Mouse (Mus musculus) CH12.LX (cell line): ENCODE data around the gene Gm17509. TPM values are rescaled to one million over a fixed set of nuclear protein-coding genes. Genes with fewer than 3 reads are reported as not detected.

Source experiments
- DNase-seq: peaks from one replicate; pipeline ENCODE4 v3.0.0-alpha.2; 2013; ENCODE audit errors: extremely low read depth
- H3K27ac ChIP-seq: 2 replicates; pipeline ENCODE4 v1.5.1; 2012; ENCODE audit warnings: low read depth, mild to moderate bottlenecking, control low read depth, moderate library complexity; ENCODE audit not compliant: insufficient read depth
- H3K27me3 ChIP-seq: replicated peaks from 2 replicates; pipeline ENCODE3; 2012; ENCODE audit warnings: inconsistent platforms
- H3K36me3 ChIP-seq, 2 experiments: replicated peaks in 1 of 2; 2 replicates each; pipeline versions ENCODE3 to v1.6.1; 2012; ENCODE audit warnings: inconsistent platforms in 1 of 2, low read length in 1 of 2, mild to moderate bottlenecking in 1 of 2, mixed read lengths in 1 of 2, moderate library complexity in 1 of 2; ENCODE audit not compliant: control insufficient read depth in 1 of 2, insufficient read depth in 1 of 2
- H3K4me1 ChIP-seq, 2 experiments: 2 replicates each; pipeline ENCODE4 v1.6.1; 2012; ENCODE audit warnings: inconsistent platforms in 1 of 2, moderate library complexity in 1 of 2; ENCODE audit not compliant: insufficient read depth in 2 of 2, control insufficient read depth in 1 of 2
- H3K4me2 ChIP-seq: 2 replicates; pipeline ENCODE4 v1.6.1; 2012; ENCODE audit warnings: low read depth, mild to moderate bottlenecking, control low read depth; ENCODE audit not compliant: poor library complexity, insufficient read depth, severe bottlenecking
- H3K4me3 ChIP-seq, 3 experiments: fragments of 150-350 bp in 1 of 3; sonication (generic) in 1 of 3; replicated peaks in 1 of 3; 2 replicates each; pipeline versions ENCODE3 to v1.5.1; 2011 to 2012; ENCODE audit warnings: low read depth in 2 of 3, low read length in 2 of 3, mild to moderate bottlenecking in 2 of 3, moderate library complexity in 2 of 3, control low read depth in 1 of 3, improper control_type of control experiment in 1 of 3, inconsistent platforms in 1 of 3, mixed read lengths in 1 of 3; ENCODE audit not compliant: poor library complexity in 1 of 3
- H3K79me2 ChIP-seq: replicated peaks from 2 replicates; pipeline ENCODE4 v1.6.1; 2012; ENCODE audit warnings: mild to moderate bottlenecking, moderate library complexity; ENCODE audit not compliant: control insufficient read depth, poor library complexity, insufficient read depth, severe bottlenecking; ENCODE audit errors: extremely low read depth
- H3K9ac ChIP-seq: 2 replicates; pipeline ENCODE4 v1.6.1; 2012; ENCODE audit warnings: low read depth, mild to moderate bottlenecking, control low read depth, moderate library complexity; ENCODE audit not compliant: insufficient read depth
- H3K9me3 ChIP-seq: replicated peaks from 2 replicates; pipeline ENCODE3; 2012; ENCODE audit warnings: low read length, inconsistent platforms, mixed read lengths
- CHD1 ChIP-seq: IDR thresholded peaks from 2 replicates; pipeline ENCODE4 v1.6.1; 2012; ENCODE audit warnings: low read depth, low read length, improper control_type of control experiment, inconsistent platforms
- CHD2 ChIP-seq: IDR thresholded peaks from 2 replicates; pipeline ENCODE4 v1.6.1; 2011; ENCODE audit warnings: low read length, improper control_type of control experiment
- CTCF ChIP-seq, 2 experiments: IDR thresholded peaks in 1 of 2; conservative IDR thresholded peaks in 1 of 2; 2 replicates each; pipeline ENCODE4 v1.5.1; 2011 to 2012; ENCODE audit warnings: low read depth in 2 of 2, low read length in 2 of 2, improper control_type of control experiment in 1 of 2, inconsistent platforms in 1 of 2, mild to moderate bottlenecking in 1 of 2, moderate library complexity in 1 of 2
- E2F4 ChIP-seq: IDR thresholded peaks from 2 replicates; pipeline ENCODE4 v1.6.1; 2011; ENCODE audit warnings: low read depth, low read length, improper control_type of control experiment; ENCODE audit not compliant: insufficient replicate concordance
- ELF1 ChIP-seq: IDR thresholded peaks from 2 replicates; pipeline ENCODE4 v1.6.1; 2014; ENCODE audit warnings: low read depth, mild to moderate bottlenecking, inconsistent platforms, low read length, improper control_type of control experiment
- ETS1 ChIP-seq: conservative IDR thresholded peaks from 2 replicates; pipeline ENCODE4 v1.6.1; 2012; ENCODE audit warnings: low read depth, mild to moderate bottlenecking, inconsistent platforms, low read length, improper control_type of control experiment, moderate library complexity
- HCFC1 ChIP-seq: IDR thresholded peaks from 2 replicates; pipeline ENCODE4 v1.6.1; 2012; ENCODE audit warnings: low read depth, mild to moderate bottlenecking, inconsistent platforms, low read length, improper control_type of control experiment
- KAT2A ChIP-seq: IDR thresholded peaks from 2 replicates; pipeline ENCODE4 v1.6.1; 2012; ENCODE audit warnings: low read length, improper control_type of control experiment, inconsistent platforms; ENCODE audit not compliant: insufficient replicate concordance
- MAFK ChIP-seq: IDR thresholded peaks from 2 replicates; pipeline ENCODE4 v1.6.1; 2011; ENCODE audit warnings: low read length, improper control_type of control experiment; ENCODE audit not compliant: insufficient replicate concordance
- MAX ChIP-seq: IDR thresholded peaks from 2 replicates; pipeline ENCODE4 v1.6.1; 2011; ENCODE audit warnings: low read length, improper control_type of control experiment
- MXI1 ChIP-seq: IDR thresholded peaks from 2 replicates; pipeline ENCODE4 v1.6.1; 2011; ENCODE audit warnings: mild to moderate bottlenecking, low read depth, low read length, improper control_type of control experiment
- NRF1 ChIP-seq: IDR thresholded peaks from 2 replicates; pipeline ENCODE4 v1.6.1; 2014; ENCODE audit warnings: low read depth, mild to moderate bottlenecking, inconsistent platforms, low read length, improper control_type of control experiment, moderate library complexity
- PAX5 ChIP-seq: IDR thresholded peaks from 2 replicates; pipeline ENCODE4 v1.6.1; 2012; ENCODE audit warnings: low read length, inconsistent platforms, mixed read lengths
- POLR2A ChIP-seq: IDR thresholded peaks from 2 replicates; pipeline ENCODE4 v1.6.1; 2011; ENCODE audit warnings: low read depth, mild to moderate bottlenecking, improper control_type of control experiment, low read length
- POLR2AphosphoS2 ChIP-seq: IDR thresholded peaks from 2 replicates; pipeline ENCODE4 v1.6.1; 2011; ENCODE audit warnings: low read depth, low read length, improper control_type of control experiment
- TBP ChIP-seq: conservative IDR thresholded peaks from 2 replicates; pipeline ENCODE4 v1.6.1; 2011; ENCODE audit warnings: low read depth, low read length, improper control_type of control experiment
- UBTF ChIP-seq: IDR thresholded peaks from 2 replicates; pipeline ENCODE4 v1.6.1; 2012; ENCODE audit warnings: low read depth, mild to moderate bottlenecking, inconsistent platforms, low read length, improper control_type of control experiment, moderate library complexity
- USF2 ChIP-seq: conservative IDR thresholded peaks from 2 replicates; pipeline ENCODE4 v1.6.1; 2011; ENCODE audit warnings: low read depth, low read length, improper control_type of control experiment
- ZNF384 ChIP-seq: IDR thresholded peaks from 2 replicates; pipeline ENCODE4 v1.6.1; 2012; ENCODE audit warnings: low read depth, low read length, improper control_type of control experiment, inconsistent platforms
- dilution Hi-C: fragments of 300-500 bp; cut with MboI; formaldehyde crosslinking; loops from 2 replicates; pipeline ENCODE4 v1.14.3; 2020; ENCODE audit warnings: low sequenced_read_pairs; ENCODE audit not compliant: extremely low pct_unique_long_range_greater_than_20kb, extremely low pct_ligation_motif_present
- in situ Hi-C: fragments of 300-500 bp; cut with MboI; formaldehyde crosslinking; loops from 3 replicates; pipeline ENCODE4 v1.14.3; 2019; ENCODE audit warnings: low sequenced_read_pairs, low pct_ligation_motif_present, low pct_unique_long_range_greater_than_20kb, mixed read lengths
- polyA plus RNA-seq: library from polyadenylated mRNA; unstranded; fragments of >175 nt; gene quantifications from 2 replicates; pipeline ENCODE4 v1.2.1, GENCODE M21; 2012; ENCODE audit warnings: low read depth; ENCODE audit not compliant: insufficient read length
- total RNA-seq, 2 experiments: library from RNA; depleted of rRNA; stranded (reverse); fragments of 300-350 nt in 1 of 2; fragments of >200 nt in 1 of 2; gene quantifications; 2 replicates each; pipeline ENCODE4 v1.2.3; 2012 to 2014

Gm17509 gene
- total and polyA plus RNA-seq, 3 experiments: not detected

DNA sequence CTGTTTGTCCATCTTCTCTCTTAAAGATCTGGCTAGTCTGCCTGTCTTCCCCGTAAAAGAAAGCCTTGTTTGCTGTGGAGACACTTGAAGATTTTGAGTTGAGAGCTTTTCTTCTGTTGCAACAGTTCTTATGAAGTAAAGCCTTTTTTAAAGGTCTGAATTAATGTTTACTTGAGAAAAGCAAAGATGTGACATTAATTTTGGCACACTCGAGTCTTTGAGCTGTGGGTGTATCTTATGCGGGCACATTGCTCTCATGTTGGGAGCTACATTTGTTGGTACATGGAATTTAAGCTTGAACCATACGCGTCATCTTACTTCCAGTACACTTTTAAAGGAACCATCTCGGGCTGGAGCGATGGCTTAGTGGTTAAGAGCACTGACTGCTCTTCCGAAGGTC is 12.9 kb upstream of the Gm17509 start:
- TF ChIP-seq CHD1: no peak
- TF ChIP-seq USF2: no peak
- Histone ChIP-seq H3K4me2 (no peak overlapping the region), H3K27ac (no peak overlapping the region), H3K9ac (no peak overlapping the region), H3K36me3 (no peaks in the 10 kb centered on the region), H3K79me2 (no peaks in the 10 kb centered on the region), H3K27me3 (no peaks in the 10 kb centered on the region), H3K9me3 (peaks cover 52% of the 10 kb centered on the region), H3K4me1 (no peaks in the 10 kb centered on the region), H3K4me3 (no peak overlapping the region)
- no peak for DNase-seq
- in situ Hi-C loops: no loop called here
- dilution Hi-C loops: no loop called here

DNA sequence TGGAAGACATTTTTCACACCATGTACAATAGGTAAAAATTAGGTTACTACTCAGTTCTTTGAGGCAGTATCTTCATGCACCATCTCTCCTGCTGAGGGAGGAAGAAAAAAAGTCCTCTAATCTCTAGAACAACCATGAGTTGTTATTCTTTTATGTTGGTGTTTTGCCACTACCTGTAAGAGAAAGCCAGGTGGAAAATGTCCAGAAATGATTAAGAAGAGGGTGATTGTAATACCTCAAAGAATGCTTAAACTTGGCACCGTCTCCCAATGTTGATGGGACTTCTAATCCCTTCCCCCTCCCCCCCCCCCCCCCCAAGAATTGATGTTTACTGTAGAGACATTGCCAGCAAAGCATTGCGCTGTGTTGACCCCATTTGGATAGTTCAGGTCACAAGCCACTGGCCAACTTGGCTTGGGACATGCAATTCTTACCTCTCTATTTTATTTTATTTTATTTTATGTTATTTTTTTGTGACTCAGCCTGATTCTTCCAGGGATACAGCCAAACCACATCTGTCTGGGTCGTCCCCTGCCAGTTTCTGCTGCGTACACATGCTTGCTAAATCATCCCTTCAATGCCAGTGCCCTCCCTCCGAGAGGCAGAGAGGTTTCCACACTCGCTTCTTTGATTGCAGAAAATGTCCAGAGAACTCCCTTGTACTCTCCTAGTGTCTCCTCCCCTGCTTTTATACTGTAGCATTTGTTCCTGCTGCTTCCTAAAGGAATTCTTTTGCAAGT is 9.7 kb upstream of the Gm17509 start:
- DNase-seq: no peak
- TF ChIP-seq NRF1: no peak
- no peak for TF ChIP-seq MAFK
- no peak for TF ChIP-seq CHD2
- TF ChIP-seq PAX5: no peak
- no peak for TF ChIP-seq ELF1
- no peak for TF ChIP-seq CTCF (conservative IDR thresholded peaks at IDR 0.05 in 1 of 2, IDR thresholded peaks at IDR 0.05 in 1 of 2; ENCODE audit: low read depth in 2 of 2, low read length in 2 of 2)
- no peak for TF ChIP-seq TBP
- TF ChIP-seq CHD1: no peak
- no peak for TF ChIP-seq HCFC1
- TF ChIP-seq KAT2A: no peak
- no peak for TF ChIP-seq UBTF
- TF ChIP-seq USF2: no peak
- no peaks in the 10 kb centered on the region for H3K27me3 ChIP-seq
- no peak overlapping the region for H3K9ac ChIP-seq
- H3K4me3 ChIP-seq: no peak overlapping the region
- H3K4me2 ChIP-seq: no peak overlapping the region
- H3K9me3 ChIP-seq: peaks cover 33% of the 10 kb centered on the region
- in situ Hi-C loops: no loop called here
- no peaks in the 10 kb centered on the region for H3K4me1 ChIP-seq
- H3K36me3 ChIP-seq: no peaks in the 10 kb centered on the region
- no peaks in the 10 kb centered on the region for H3K79me2 ChIP-seq
- dilution Hi-C loops: no loop called here
- H3K27ac ChIP-seq: no peak overlapping the region

DNA sequence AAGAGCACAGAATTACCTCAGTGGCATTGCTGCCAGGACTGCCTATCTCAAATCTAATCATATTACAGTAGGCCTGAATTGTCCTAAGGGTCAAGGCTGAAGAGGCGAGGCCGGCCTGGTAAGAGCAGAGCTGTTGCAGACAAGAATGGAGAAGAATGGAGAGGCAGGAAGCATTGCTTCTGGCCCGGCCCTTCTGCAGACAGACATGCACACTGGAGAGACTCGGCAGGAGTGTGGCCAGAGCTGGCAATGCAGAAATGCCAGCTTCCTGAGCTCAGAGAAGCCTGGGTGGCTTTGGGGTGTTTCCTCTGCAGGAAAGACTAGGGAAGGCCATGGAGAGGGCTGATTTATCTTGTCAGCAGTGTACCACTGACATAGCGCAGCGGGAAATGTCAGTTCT is 4.7 kb upstream of the Gm17509 start:
- no peak for DNase-seq
- H3K4me2 ChIP-seq: no peak overlapping the region
- no peak for TF ChIP-seq POLR2A
- no peak for TF ChIP-seq ZNF384
- TF ChIP-seq UBTF: no peak
- no peak for TF ChIP-seq MXI1
- TF ChIP-seq POLR2AphosphoS2: no peak
- no peak for TF ChIP-seq E2F4
- no peak for TF ChIP-seq TBP
- TF ChIP-seq MAX: no peak
- no peak for TF ChIP-seq ETS1
- peaks cover 38% of the 10 kb centered on the region for H3K9me3 ChIP-seq
- no peak overlapping the region for H3K4me3 ChIP-seq
- in situ Hi-C loops (no loop called here), dilution Hi-C loops (no loop called here)
- H3K79me2 ChIP-seq: no peaks in the 10 kb centered on the region
- H3K4me1 ChIP-seq: no peaks in the 10 kb centered on the region
- H3K36me3 ChIP-seq: no peaks in the 10 kb centered on the region
- no peaks in the 10 kb centered on the region for H3K27me3 ChIP-seq
- no peak overlapping the region for H3K9ac ChIP-seq
- no peak overlapping the region for H3K27ac ChIP-seq
